Mouse (Mus musculus) thymus, postnatal 36 days (tissue): ENCODE measurements around the gene Gm8024.
"Not testable (repeated sequence)": the region's sequence is repeated elsewhere in the genome, so short reads cannot be mapped to it uniquely, and the experiment has no call there.

ENCODE experiments used
- DNase-seq, 2 experiments: peaks; one replicate each; pipeline ENCODE4 v3.0.0; 2022; ENCODE audit warnings: mixed read lengths in 2 of 2

Gm8024 gene

GRCm38 (mm10) chr14:42524182-42524581 lies at the start of gene Gm8024:
Gm8024 (minus strand) TSS chr14:42524282.
- DNase-seq, result not testable (repeated sequence)

GRCm38 (mm10) chr14:42543170-42543701 lies 19.2 kb upstream of the Gm8024 start:
- DNase-seq, result peak in 1 of 2 experiments; percentile 2

DNA sequence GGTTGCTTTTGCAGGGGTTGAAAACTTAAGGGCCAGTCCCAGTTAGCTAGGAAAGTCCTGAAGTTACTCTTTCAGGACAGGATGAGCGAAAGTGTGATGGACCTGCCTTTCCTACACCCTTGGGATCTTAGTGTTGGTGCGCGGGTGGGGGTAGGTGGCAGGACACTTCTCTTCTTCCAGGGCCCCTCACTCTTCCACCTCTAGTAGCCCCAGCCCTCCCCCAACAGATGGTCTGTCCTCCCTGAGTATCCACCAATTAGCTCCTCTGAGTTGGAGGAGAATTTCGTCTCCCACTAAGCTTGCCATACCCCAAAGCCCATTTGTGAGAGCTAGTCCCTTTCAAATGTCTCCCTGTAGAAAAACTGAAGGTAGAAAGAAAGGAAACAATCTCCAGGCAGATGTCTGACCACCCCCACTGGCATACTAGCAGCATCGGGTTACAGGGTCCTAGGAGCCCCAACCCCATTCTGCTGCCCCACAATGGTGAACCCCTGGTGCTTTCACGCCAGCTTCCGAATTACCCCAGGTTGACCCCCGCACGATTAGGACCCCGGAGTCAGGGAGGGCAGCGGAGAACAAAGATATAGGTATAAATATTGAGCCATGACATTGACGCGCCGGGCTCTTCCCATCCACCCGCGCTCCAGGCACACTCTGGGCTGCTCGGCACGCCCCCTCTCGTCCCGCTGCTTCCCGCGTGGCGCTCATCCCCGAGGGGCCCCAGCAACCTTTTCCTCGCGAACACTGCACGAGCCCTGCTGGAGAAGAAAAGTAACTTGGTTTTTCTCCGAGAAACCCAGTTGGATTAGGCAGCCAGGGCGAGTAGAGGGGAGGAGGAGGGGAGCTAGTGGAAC lies 18.5 kb upstream of the Gm8024 start:
- DNase-seq, result not testable (repeated sequence)

- DNase-seq, result not testable (repeated sequence)
Measured at GRCm38 (mm10) chr14:42502249-42502648, 21.8 kb downstream of the Gm8024 start, which contains the start of gene Gm8020. Gm8020 (minus strand) TSS chr14:42502349.
